Mouse (Mus musculus): ENCODE results near the gene Phf12.

Phf12 gene

GRCm38 (mm10) chr11:77982441-77982905, at the start of gene Phf12:
Gene Phf12 (plus strand): TSS chr11:77982754.
- DNase-seq (ENCODE audit: low spot score in 2 of 2) = peak; percentile 99 to 100

GRCm38 (mm10) chr11:77934111-77934521, 48.4 kb upstream of the Phf12 start:
- DNase-seq (ENCODE audit: low spot score in 2 of 2) = no peak

GRCm38 (mm10) chr11:77934568-77935311, 47.8 kb upstream of the Phf12 start:
- DNase-seq (ENCODE audit: low spot score in 2 of 2) = no peak

- no peak for DNase-seq (ENCODE audit: low spot score in 2 of 2)
These were observed 45.7 kb upstream of the Phf12 start for GRCm38 (mm10) chr11:77936846-77937245.

DNA sequence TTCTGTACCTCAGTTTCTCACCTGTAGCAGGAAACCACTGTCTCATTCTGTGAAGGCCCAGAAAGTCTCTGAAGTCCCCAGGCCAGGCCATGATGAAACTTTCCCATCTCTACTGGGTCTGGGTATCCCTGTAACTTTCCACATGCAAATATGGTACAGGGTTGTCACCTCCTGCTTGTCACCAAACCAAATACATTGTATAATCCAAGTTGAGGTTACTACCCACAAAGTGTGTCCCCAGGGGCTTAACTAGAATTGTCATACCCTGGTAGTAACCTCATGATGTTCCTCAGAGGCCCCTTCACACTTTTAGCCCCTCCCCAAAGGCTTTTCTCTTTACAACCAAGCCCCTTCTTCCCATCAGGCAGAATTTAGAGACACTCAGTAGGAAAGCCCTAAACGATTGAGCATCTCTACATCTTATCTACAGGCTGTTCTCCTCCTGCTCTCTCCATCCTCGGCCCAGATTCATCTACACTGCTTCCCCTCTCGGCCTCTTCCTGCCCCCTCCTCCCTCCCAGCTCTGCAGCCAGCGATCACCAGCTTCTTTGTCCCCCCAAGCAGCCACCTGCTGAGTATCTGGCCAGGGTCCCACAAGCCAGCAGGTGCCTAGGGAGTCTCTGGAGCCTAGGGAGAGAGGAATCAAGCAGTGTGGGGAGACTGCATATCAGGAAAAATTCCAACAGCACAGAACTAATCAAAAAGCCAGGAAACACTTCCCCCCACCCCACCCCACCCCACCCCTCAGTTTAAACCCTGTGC, 44.7 kb upstream of the Phf12 start:
- no peak for DNase-seq (ENCODE audit: low spot score in 2 of 2)

DNA sequence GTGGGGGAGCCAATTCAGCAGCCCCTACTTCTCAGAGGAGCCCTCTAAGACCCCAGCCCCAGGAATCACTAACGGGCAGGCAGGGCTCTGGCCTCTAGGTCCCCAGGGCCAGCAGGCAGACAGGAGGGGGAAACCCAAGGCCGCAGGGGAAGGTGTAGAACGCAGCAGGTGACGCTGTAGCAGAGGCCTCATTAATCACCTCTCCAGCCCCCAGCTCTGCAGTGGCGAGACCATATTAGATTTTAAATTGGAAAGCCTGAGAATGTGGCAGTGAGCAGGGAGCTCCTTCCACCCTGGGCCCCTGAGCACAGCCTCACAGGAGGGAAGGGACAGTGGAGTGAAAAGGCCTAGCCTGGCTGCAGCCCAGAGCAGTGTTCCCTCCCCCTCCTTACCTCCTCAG, 40.3 kb upstream of the Phf12 start:
- no peak for DNase-seq (ENCODE audit: low spot score in 2 of 2)

- no peak for DNase-seq (ENCODE audit: low spot score in 2 of 2)
These were observed 34.7 kb upstream of the Phf12 start for GRCm38 (mm10) chr11:77947860-77948259.

DNA sequence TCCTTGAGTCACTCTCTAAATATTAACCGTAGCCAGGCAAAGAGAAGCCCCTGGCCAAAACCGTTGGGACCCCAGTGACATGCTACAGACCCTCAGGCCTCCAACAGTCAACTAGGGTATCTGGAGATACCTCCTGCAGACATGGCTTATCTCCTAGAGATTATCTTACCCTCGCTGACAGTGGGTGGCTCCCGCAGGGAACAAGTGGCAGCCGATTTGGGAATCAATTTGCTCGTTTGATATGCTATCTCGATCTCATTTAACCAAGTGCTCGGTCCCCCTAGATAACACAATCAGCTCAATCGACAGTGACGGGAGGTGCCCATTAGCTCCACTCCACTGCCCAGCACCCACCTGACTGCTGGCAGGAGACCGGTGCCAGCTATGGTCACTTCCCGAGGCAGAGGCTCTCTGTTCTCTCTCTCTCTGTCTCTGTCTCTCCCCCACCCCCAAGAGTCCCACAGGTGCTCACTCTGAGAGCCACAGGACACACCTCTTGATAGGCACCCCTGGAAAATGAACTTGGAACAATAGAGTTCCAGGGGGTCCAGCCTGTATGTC, 32.3 kb upstream of the Phf12 start:
- no peak for DNase-seq (ENCODE audit: low spot score in 2 of 2)

- no peak for DNase-seq (ENCODE audit: low spot score in 2 of 2)
These were observed 31.7 kb upstream of the Phf12 start for GRCm38 (mm10) chr11:77950797-77951228.

- peak in 1 of 2 experiments; percentile 56 for DNase-seq (ENCODE audit: low spot score in 2 of 2)
These were observed 28.9 kb upstream of the Phf12 start for GRCm38 (mm10) chr11:77953671-77954070.

DNA sequence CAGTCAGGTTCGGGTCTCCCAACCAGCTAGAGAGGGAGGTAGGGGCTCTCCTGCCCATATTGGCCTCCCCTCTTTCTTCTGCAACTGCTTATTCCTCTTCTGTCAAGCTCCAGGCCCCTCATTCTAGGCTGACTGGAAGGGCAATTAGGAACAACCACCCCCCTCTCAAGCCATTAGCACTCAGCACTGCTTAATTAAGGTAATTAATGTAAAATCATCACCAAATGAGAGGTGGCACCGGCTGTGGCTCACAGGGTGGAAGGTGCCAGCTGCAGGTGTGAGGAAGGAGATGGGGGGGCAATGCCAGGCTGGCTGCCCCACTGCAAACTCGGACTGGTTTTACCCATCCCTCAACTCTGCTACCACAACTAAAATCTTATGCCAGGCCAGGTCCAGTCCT, 26.1 kb upstream of the Phf12 start:
- no peak for DNase-seq (ENCODE audit: low spot score in 2 of 2)

- no peak for DNase-seq (ENCODE audit: low spot score in 2 of 2)
These were observed 24.3 kb upstream of the Phf12 start for GRCm38 (mm10) chr11:77958268-77958667.

- DNase-seq (ENCODE audit: low spot score in 2 of 2) = no peak
These were observed 23.6 kb upstream of the Phf12 start for GRCm38 (mm10) chr11:77958932-77959331.

DNA sequence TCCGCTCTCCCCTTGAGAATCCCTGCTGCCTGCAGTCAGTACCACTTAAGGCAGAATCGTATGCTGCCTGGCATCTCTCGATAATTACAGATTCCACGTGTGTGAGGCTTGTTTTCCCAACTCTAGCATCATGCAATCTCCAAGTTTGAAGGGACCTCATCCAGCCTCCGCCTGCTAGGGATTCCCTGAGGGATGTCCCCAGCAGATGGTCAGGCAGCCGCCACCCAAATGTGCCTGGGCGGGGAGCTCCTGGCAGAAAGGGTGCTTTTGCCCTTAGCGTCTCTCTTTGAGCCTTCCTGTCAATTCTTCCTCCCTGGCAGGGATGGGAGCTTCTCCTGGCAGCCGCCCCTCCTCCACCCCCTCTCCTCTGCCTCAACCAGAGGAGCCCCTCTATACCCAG, 22.4 kb upstream of the Phf12 start:
- no peak for DNase-seq (ENCODE audit: low spot score in 2 of 2)

DNA sequence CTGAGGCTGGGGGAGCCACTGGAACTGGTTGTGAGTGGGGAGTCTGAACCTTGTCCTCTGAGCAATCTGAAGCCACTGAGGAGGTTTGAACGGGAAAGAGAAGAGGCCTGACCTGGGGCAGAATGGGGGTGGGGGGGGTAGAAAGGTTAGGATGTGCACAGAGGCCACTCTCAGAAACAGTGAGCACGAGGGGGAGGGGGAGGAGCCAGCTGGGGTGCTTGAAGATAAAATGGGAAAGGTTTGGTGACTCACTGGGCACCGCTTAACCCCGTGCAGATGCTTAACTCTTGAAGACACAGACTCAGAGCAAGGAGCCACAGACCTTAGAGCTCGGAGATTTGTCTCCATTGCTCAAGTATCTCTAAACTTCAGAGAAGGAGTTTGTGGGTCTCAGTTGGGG, 21.7 kb upstream of the Phf12 start:
- no peak for DNase-seq (ENCODE audit: low spot score in 2 of 2)

- DNase-seq (ENCODE audit: low spot score in 2 of 2) = no peak
These were observed 19.6 kb upstream of the Phf12 start for GRCm38 (mm10) chr11:77962946-77963345.

- DNase-seq (ENCODE audit: low spot score in 2 of 2) = no peak
These were observed 18.0 kb upstream of the Phf12 start for GRCm38 (mm10) chr11:77964415-77965095.

DNA sequence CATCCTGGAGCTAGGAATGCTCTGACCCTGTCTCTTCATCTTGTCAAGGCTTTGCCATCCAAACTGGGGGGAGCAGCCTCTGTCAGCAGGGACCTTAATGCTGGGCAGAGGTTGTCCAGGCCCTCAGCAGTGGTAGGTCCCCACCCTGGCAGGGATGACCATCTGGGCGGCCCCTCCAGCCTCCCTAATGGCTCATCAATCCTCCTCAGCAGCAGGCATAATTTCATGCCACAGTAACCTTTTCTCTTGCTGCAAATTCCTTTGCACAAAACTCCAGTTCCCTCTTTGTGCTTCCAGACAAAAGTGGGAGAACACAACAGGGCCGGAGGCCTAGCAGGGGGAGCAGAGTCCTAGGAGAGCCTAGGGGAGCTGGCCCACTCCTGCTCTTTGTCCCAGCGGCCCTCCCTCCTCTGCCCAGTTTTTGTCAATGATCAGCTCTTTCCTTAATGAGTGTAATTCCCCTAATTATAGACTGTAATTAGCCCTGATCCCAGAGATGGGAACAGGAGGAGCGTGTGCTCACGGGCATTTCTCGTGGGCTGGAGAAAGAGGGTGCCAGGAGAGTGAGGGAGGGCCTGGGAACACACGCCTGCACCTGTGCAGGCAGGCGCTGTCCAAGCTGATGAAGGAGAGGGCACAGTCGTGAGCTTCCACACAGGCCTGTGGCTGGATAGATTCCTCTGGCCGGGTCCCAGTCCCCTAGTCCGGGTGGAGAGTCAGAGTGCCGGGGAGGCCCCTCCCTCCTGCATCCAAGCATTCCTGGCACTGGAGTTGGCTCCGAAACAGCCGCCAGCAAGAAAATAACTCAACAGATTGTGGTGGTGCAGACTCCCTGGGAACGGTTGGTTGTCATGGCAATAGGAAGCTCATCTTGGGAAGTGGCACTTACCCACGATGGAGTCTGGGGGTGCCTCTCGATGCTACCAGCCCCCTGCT, 17.2 kb upstream of the Phf12 start:
- DNase-seq (ENCODE audit: low spot score in 2 of 2) = no peak

GRCm38 (mm10) chr11:77966037-77966391, 16.5 kb upstream of the Phf12 start:
- no peak for DNase-seq (ENCODE audit: low spot score in 2 of 2)

- peak in 1 of 2 experiments; percentile 43 for DNase-seq (ENCODE audit: low spot score in 2 of 2)
These were observed 15.4 kb upstream of the Phf12 start for GRCm38 (mm10) chr11:77967114-77967513.

DNA sequence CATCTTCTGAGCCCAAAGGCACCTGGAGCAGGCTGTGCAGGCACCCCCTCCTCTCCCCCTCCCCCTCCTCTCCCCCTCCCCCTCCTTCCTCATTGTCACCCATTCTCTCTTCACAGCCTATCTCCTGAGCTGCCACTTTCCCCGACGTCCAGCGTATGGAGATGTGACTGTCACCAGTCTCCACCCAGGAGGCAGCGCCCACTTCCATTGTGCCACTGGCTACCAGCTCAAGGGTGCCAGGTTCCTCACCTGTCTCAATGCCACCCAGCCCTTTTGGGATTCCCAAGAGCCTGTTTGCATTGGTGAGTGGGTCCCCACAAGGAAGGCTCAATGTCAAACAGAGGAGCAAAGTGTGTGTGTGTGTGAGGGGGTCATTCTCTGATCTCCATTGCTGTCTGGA, 13.8 kb upstream of the Phf12 start:
- DNase-seq (ENCODE audit: low spot score in 2 of 2) = no peak
